Mouse (Mus musculus) hematopoietic stem cell, adult 5-6 weeks (primary cell): ENCODE results near the gene March4. TPM values are rescaled to one million over a fixed set of nuclear protein-coding genes. Genes with fewer than 3 reads are reported as not detected.

Experiments
- ATAC-seq, 2 experiments: fragments of 125-278 bp in 1 of 2; replicated peaks in 1 of 2; 2 replicates each; pipeline ENCODE4 v1.8.0; 2016 to 2017; ENCODE audit warnings: inconsistent platforms in 2 of 2, mild to moderate bottlenecking in 2 of 2, moderate number of reproducible peaks in 2 of 2, low read depth in 1 of 2, moderate TSS enrichment in 1 of 2; ENCODE audit not compliant: low FRiP score in 2 of 2, poor library complexity in 2 of 2, severe bottlenecking in 2 of 2, insufficient read depth in 1 of 2, low TSS enrichment in 1 of 2
- total RNA-seq: library from RNA; stranded (forward); fragments of 172-1452, 232-1000 nt; gene quantifications from 2 replicates; pipeline ENCODE4 v1.2.3, GENCODE M21; 2017

March4 gene
- total RNA-seq, 1 experiment from 2014 or later = not detected

DNA sequence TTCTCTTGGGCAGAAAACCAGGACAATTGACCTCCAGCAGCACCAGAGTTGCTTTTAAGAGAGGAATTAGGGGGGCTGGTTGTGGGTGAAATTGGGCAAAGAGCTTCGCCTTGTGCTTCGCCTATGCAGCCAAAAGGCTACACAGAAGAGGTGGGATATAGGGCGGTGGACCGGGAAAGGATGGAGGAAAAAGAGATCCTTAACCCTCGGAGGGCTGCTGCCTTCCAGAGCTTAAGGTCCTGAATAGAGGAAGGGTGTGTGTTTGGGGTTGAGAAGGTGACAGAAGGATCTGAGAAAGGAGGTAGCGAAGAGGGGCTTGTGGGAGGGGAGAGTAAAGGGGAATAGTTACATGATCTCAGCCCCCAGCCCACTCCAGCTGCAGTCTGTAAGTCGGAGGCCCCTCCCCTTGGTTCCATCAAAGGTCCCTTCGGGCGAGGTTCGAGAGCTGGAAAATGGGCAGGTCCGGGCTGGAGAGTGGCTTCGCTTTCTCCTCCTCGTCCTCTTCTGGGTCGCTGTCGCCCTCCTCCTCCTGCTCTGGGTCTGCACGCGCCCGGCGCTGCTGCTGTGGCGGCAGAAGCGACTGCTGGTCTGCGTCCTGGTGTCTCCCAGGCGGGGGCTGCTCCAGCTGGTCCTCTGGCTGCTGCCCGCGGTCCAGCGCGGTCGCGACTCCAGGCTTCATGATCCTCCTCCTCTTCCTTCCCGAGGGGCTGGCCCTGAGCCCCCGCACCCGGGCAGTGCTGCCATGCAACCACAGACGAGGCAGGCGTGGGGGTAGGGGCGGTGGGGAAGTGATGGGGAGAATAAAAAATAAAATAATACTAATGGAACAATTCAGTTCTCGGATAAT lies 782 bp downstream of the March4 start:
- no peak; a peak in 1 of 4 replicates for ATAC-seq

DNA sequence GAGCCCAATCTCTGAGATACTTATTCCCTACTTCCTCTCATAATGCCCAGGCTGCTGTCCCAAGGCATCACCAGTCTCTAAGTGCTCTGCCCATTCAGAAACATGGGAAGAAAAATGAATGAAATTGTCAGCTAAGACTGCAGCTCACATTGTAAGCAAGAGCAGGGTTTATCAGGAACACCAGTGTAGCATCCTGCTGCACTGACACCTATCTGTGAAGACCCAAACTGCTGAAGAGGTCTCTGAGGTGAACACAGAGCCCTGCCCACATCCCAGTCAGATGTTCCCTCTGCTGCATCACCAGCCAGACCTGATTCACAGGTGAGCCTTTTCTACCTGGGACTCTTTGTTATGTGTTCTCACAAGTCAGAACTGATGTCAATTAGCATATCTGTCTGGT lies 3.3 kb downstream of the March4 start:
- ATAC-seq = no peak

DNA sequence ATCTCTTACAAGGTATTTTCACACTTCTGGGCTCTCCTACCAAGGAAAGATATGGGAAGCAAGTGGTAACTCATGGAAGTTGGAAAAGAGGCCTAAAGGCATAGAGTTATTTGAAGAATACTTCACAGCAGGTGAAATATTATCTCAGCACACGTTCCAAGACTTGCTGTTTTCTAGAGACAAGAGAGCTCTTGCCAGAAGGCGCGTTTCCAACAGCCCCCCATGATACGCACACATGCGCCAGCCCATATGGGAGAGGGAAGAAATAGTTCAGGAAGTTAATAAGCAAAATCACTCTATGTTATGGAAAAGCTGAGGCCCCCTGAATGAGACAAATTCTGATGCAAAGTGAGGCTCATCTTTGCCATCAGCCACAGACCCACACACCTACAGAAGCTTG lies 3.8 kb downstream of the March4 start:
- ATAC-seq = no peak

DNA sequence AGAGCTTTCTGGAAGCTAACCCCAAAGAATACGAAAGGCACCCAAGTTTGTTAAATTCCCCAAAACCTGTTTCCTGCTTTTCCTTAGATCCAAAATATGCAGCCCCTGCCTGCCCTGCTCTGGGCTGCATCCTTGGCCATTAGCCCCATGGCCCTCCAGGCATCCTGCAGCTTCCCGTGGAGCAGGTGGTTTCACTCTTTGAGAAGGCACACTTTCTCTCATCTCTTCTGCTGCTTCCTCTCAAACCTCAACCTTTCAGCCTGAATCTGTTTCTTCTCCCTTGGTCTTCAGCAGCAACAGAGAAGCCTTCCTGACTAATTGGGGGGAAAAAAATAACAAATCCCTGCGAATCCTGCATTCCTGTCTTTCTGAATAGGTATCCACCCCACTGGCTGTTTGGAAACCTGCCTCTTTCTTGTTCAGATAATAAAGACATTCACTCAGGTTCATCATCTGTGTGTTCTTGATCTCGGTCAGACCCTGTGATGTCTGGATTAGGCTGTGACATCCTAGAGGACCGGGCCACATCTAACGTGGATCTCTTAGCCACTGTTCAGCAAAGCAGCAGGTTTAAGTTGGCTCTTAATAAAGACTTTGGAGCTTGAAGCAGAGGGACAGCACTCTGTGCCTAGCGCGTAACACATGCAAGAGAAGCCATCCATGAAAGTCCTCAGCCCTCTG lies 6.1 kb downstream of the March4 start:
- no peak for ATAC-seq

DNA sequence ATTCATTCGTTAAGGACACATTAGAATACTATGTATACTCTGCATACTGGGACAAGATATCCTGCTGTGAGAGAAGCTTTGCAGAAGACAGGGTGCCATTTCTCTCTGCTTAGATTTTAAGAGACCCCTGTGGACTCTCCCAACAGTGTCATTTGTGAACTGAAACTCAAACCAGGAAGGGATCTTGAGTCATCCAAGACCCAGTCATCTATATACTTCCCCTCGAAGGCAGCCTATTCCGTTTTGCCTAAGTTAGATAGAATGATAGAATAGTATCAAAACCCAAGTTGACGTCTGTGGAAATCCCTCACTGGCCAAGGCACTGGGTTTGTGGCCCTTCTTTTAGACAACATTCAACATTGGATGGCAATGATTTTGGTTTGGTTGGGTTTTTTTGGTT lies 7.5 kb downstream of the March4 start:
- no peak for ATAC-seq

DNA sequence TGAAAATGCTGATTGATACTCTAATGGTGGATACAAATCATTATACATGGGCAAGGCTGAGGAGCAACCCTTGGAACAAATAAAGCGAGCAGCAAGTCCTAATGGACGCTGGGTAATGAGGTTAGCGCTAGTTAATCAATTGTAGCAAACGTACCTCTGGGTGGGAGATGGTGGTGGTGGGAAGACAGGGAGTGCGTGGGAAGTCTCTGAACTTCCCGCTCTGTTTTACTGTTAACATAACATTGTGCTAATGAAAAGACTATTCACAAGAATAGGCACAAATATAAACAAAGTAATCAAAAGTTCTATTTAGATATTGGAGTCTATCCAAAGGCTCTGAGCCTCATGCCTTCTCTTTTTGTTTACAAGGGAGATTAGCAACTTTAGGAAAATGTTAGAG lies 13.1 kb downstream of the March4 start:
- ATAC-seq = no peak

DNA sequence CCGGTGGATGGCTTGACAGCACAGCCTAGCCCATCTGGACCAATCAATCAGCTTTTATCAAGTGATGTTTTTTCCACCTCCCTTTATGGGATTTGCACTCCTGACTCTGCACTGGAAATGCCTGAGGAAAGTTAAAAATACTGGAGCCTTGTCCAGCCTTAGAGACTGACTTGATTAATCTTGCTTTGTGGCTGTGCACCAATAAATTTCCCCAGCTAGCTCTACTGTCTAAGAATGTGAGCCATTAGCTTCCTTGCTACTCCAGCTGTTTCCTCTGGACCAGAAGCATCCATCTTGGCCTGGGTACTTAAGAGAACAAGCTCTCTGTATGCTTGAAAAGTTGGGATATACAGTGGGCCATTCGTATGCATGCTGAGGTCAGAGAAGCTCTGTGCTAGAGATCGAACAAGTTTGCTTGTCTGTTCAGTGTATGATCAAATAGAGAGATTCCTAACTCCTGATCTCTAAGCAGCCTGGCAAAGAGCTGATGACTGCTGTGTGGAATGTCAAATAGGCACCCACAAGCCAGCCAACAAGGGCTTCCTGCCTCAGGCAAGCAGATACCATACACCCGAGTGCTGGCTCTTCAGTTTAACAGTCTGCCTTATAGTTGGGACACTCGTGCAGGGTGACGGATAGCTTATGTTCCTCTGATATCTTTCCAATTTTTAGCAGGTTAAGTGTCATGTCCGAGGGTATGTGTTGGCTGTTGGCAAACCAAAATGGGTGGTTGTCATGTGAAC lies 25.8 kb downstream of the March4 start:
- no peak for ATAC-seq

DNA sequence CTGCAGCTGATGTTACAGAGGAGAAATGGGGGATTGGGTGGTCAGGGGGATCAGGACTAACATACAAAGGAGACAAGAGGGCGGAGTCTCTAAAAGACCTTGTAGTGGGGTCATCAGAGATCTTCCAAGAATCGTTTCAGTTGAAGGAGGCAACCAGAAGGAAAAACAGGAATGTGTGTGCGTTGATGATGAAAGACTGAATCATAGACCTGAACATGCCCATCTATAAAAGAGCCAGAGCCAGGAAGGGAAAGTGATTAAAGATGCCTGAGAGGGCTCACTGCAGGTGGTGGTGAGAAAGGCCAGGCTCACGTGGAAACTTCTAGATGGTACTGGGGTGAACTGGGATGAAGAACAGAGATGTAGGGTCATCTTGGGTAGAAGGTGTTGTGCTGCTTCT lies 27.2 kb downstream of the March4 start:
- ATAC-seq = no peak

DNA sequence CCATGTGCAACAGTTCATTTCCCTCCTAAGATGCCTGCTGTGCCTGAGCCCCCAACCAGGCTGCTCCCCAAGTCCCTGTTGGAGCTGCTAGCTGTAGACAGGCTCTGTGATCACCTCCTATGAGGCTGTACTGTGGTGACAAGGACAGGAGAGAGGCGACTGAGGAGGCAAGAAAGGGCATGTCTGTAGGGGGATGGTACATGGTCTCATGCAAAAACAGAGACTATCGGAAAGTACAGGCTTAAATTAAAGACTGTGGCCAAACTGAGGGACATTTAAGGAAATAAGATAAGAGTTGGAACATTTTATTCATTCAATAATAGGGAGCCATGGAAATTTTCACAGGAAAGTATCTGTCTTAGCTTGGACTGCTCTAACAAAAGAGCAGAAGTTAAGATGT lies 29.1 kb downstream of the March4 start:
- ATAC-seq = no peak

DNA sequence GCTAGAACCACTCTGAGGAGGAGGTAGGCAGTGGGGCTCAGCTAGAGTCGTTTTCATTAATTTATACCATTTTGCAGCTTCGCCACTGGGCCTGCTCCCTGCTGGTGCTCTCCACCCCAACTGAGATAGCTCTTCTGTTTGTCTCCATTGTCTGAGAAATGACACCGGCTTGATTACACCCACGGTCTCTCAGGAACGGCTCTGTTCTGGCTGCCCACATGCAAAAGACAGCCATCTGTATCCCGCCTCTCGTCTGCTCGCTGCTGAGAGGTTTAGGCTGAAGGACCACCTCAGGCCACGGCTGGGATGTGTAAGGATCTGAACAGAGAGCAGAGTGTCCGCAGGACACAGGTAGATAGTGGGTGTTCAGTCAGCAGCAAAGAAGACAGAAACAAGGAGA lies 30.5 kb downstream of the March4 start:
- ATAC-seq = no peak

DNA sequence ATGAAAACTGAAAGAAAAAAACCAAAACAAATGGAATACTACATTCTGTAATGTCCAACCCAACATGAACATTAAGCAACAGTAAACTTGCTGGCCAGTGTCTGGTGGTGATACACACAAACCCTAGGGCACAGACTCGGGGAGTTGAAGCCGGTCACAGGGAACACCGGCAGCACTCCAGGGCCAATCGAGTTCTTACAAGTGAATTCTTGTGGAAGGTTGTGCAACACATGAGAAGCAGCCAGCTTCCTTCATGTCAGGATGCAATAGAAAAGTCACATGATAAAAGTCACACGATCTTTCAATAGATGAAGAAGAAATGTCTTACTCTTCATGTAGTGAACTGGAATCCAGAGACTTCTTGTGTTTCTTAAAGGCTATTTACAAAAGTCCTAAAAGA lies 39.1 kb downstream of the March4 start:
- ATAC-seq = no peak; a peak in 1 of 4 replicates

DNA sequence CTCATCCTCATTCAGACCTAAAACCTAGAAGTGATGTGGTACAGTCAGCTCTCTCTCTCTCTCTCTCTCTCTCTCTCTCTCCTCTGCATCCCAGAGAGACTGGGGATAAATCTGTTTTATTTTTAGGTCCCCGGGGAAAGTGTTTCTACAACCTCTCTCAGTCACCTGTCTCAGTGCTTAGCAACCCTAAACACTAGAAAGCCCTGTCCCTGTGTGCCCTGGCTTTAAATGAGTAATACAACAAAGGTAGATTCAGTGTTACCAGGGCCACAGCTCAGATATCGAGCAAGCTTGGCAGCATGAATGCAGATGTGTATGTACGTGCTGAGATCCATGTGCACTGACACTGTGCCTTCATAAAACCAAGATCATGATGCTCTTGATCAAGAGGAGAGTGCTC lies 43.3 kb downstream of the March4 start:
- no peak for ATAC-seq

DNA sequence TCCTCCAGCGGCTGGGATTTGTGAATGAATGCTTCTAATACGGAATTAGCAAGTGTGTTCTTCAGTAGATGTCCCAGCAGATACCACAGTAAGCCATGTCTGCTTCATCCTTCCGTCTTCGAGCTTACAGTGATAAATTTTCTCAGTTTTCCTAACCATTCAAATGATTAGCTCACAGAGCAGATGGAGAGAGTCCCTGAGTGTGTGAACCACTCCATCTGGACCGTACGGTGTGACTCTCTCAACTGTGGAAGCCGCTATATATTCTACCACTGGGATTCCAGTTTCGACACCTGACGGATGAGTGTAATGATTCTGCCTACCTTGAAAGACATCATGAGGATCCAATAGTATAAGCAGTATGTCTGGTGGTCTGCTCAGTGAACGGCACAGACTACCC lies 44.1 kb downstream of the March4 start:
- no peak for ATAC-seq

DNA sequence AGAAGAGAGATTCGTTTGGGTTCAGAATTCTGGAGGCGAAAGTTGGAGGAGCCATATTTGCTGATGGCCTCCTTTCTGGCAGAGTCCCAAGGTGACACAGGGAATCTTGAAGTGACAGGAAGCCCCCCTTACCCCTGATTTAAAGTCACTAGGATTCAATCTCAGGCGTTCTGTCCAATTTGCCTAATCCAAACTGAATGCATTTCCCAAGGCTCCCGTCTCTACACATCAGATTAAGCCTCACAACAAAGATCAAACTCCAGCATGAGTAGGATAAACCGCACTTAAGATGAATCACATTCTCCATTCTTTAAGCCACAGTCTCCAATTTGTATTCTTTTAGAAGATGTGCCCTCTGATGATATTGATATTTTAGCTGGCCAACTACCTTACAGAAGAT lies 45.4 kb downstream of the March4 start:
- no peak for ATAC-seq

DNA sequence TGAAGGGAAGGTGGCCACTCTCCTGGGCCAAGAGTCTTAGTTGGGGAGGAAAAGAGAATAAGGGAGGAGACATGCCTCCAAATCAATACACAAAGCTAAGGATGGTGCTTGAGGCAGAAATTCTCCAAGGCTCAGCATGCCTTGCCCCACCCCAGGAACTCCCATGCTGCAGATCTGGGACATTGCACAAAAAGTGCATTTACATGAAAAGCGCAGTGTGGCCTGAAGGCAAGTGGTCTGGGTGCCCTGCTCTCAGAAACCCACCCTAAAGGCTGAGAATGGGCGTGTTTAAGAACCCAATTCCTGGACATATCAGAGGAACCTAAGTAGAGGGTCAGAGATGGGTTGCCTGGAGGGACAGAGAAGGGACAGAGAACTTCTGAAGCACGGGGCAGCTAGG lies 45.9 kb downstream of the March4 start:
- no peak for ATAC-seq

DNA sequence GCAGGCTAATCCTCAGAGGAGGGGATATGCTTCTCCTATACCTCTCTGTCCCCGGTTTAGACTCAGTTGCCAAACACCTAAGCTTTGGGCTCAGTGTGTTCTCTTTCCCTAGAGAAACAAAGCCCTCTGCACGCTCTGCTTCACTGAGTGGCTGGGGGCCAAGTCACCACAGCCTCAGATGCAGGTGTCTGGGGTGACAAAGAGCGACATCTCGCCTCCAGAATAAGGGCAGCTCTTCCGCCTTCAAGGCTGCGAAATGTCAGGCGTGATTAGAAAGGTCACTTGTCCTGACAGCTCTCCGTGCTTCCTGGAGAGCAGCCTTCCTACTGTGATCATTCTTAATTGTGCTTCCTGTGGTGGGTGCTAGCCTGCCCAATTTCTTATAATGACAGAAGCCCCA lies 46.5 kb downstream of the March4 start:
- no peak for ATAC-seq

DNA sequence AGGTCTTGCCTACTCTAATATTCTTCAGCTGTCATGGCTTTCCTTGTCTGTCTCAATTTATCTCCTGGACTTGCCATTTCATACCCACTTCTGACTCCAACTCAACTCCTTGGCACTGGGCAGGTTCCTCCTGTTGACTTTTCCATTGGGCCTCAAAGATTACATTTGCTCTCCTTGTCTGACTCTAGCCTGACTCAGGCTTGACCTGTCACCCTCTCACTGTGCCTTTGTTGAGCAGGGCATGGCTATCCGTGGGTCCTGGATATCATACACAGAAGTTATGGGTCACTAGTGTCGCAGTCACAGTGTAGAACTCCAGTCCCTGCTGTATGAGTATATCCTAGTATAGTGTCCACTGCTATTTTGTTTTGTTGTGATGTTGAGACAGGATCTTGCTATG lies 60.1 kb downstream of the March4 start:
- ATAC-seq = no peak

DNA sequence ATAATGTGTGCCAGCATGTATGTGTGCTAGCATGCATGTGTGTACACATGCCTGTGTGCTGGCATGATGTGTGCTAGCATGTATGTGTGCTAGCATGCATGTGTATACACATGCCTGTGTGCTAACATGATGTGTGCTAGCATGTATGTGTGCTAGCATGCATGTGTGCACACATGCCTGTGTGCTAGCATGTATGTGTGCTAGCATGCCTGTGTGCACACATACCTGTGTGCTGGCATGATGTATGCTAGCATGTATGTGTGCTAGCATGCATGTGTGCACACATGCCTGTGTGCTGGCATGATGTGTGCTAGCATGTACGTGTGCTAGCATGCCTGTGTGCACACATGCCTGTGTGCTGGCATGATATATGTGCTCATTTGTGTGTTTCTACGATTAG lies 67.7 kb downstream of the March4 start:
- no peak for ATAC-seq
